Mouse (Mus musculus) left cerebral cortex, postnatal 10 days (tissue): ENCODE data around the gene Zfp746. TPM values are rescaled to one million over a fixed set of nuclear protein-coding genes. Genes with fewer than 3 reads are reported as not detected.
"Not testable (repeated sequence)": the region's sequence is repeated elsewhere in the genome, so short reads cannot be mapped to it uniquely, and the experiment has no call there.

ENCODE experiments used
- DNase-seq, 2 experiments: peaks; one replicate each; pipeline ENCODE4 v3.0.0; 2021 to 2022; ENCODE audit warnings: low spot score in 2 of 2, mixed read lengths in 1 of 2; ENCODE audit errors: extremely low spot score in 1 of 2
- intact Hi-C: fragments of 180-260 bp; cut with DNase I; formaldehyde crosslinking; loops from one replicate; pipeline ENCODE4 v1.15.1; 2025
- total RNA-seq, 2 experiments: library from RNA; stranded (reverse); gene quantifications; 2 replicates each; pipeline ENCODE4 v1.2.3; 2021

Gene Zfp746
- total RNA-seq: 10 to 100 TPM; 28.7 to 29.6 TPM

DNA sequence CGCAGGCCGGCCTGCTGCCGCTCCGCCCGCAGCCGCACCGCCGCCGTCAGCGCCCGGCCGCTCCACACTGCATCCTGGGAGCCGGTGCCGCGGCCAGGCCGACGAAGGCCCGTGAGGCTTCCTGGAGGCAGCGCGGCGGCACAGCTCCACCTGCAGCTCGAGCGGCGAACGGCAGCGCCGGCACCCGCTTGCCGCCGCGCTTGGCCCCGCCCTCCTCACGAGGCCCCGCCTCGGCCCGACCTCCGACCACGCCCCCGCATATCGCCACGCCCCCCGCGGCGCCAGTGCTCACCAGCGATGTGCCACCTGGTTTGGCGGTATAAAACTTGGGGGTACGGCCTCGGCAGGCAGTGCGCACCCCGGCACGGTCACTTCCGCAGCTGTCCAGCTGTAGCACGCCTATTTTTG, at the start of gene Zfp746:
Gene Zfp746 (minus strand): TSS at position 123 of the 408 bp plus-strand sequence.
- intact Hi-C loops: no loop called here
- DNase-seq: peak; percentile 85 to 93

DNA sequence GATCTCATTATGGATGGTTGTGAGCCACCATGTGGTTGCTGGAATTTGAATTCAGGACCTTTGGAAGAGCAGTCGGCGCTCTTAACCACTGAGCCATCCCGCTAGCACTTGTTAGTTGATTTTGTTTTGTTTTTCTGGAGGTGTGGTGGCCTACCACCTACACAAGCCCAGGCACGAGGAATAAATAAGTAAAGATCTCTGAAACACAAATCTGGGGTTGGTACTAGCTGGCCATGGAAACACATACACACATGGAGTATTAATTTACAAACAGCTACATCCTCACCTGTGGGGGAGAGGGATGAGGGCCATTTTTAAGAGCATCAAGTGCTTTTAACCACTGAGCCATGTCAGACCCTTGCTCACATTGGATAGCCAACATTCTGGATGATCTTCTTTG, 34.7 kb upstream of the Zfp746 start:
- intact Hi-C loops, DNase-seq: not testable (repeated sequence)

DNA sequence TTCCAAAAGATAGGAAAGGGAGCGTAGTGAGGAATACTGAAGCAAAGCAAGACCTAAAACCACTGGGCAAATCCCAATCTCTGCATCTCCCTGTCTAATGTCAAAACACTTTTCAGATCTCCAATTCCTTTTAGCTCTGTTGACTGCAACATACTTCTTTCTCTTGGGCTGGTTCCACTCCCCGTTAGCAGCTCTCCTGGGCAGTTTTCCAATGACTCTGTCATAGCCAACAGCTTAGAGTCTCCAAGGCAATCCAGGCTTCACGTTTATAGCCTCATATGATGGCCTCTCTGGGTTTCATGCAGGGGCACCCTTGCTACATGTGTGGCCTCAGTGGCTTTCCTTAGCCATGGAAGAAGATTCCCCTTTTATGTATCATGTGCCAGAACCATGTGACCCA, 29.6 kb upstream of the Zfp746 start:
- DNase-seq: peak in 1 of 2 experiments; percentile 13
- intact Hi-C loops: no loop called here

DNA sequence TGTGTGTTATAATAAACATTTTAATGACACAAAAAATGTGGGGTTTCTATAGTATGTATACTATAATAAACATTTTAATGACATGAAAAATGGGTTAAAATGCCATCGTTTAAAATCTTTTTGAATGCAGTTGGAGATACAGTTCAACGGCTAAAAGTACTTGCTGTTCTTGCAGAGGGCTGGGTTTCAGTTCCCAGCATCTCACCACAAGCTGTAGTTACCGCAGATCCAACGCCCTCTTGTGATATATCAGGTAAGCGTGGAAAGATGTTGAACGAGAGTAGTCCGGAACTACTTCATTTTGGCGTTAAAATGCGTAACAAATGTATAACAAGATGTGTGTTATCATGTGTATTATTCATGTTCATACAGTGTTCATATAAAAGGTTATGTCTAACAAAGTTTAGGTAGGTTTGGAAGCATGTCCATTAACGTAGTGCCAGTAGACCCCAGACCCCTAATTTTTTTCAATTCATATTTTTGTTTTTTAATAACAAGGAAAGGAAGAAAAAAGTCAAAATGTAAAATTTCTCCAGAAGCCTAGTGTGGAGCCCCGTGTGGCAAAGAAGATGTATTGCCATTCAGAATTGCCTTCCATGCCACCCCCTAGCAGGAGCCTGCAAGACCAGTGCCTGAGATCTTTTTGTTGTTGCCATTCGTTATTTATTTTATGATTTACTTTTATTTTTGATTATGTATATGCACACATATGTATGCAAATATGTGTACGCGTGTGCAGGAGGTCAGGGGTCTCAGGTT, 743 bp upstream of the Zfp746 start:
- no peak for DNase-seq
- intact Hi-C loops: no loop called here

DNA sequence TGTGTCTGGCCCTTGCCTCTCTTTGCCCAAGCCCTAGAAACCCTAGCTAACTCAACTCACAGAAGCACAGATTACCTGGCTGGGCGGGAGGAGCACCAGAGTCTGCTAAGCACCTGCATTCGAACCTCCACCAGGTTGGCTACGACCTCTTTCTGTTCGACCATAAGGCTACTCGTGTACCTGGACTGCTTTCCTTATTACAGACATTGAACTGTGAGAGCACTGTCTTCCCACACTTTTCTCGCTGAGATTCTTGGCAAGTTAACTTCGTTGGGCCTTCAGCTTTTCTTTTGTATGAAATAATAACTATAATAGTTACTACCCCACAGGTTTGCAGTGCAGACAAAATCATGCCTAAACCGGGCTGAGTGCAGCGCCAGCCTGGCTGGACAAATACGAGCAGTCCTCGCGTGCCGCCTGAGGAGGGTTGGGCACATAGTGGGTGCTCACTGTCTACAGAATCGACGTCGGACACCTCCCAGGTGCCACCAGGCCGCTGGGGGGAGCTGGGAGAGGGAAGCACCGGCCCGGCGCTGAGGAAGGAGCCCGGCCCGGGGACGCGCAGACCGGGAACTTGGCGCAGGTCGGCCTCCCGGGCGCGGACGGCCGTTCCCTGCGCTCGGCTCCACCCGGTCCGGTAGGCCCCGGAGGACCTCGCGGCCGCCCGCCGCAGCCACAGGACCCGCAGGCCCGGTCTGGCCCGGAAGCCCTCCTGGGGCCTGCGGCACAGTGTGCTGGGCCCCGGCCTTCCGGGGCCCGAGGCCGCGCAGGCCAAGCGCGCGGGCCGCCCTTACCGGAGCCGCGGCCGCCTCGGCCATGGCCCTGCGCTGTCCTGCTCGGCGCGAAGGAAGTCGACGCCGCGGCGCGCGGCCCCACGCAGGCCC, 630 bp downstream of the Zfp746 start:
- intact Hi-C loops: no loop called here
- peak; percentile 51 to 82 for DNase-seq

DNA sequence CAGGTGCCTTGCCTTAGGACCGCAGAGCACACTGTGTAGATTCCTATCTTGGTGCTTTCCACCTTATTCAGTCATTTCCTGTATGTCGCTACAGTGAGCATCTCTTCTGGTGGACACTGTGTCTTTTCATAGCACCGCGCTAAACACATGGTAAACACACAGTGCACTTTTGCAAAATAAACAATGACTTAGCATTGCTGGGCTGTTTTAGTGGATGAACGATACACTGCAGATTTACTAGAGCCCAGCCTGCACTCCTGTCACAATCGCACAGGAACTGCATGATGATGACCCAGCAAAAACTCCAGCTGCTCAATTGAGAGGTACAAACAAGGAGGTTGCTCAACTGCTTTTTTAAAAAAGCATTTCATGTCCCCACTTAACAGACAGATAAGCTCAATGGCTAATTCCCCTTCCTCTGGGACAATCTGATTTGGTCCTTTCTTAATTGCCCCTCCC, 2.6 kb downstream of the Zfp746 start:
- no peak for DNase-seq
- intact Hi-C loops: loop anchor here (5.0 kb wide), 1 partner anchor 46 kb away; no protein-coding TSS in a partner anchor

DNA sequence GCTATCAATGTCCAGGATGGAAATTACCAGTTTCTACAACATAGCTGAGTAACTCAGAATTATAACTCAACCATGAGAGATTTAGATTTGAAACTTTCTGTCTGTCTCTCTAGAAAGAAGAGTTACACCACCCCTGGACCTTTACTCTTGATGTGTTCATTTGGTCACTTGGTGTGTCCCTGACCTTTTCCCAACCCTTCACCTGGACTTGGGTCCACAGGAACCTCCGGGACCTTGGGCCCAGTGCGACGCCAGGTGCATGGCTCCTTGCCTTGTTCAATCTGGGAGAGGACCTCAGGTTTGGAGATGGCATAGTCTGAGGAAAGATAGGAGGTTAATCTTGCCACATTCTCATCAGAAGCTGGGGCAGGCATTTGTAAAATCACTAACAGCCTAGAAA, 4.4 kb downstream of the Zfp746 start:
- DNase-seq: no peak
- intact Hi-C loops: loop anchor here (5.0 kb wide), 1 partner anchor 45 kb away; no protein-coding TSS in a partner anchor

DNA sequence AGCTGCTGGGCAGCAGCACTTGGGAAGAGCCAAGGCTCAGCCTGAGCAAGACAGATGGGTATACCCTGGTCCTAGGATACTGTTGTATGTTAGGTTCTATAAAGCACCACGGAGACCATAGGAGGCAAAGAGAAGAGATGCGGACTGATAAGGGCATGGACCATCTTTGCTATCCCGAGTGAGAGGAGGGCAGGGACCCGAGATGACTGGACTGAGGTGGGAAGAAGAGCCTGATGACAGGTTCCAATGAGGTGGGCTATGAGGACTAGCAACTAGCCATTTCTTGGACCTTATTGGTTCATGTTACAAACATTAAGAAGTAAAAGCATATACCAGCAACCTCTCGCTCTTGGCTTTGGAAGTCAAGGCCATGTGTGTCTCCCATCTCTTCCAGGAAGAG, 5.4 kb downstream of the Zfp746 start:
- intact Hi-C loops: loop anchor here (5.0 kb wide), 1 partner anchor 44 kb away; no protein-coding TSS in a partner anchor
- DNase-seq: no peak

DNA sequence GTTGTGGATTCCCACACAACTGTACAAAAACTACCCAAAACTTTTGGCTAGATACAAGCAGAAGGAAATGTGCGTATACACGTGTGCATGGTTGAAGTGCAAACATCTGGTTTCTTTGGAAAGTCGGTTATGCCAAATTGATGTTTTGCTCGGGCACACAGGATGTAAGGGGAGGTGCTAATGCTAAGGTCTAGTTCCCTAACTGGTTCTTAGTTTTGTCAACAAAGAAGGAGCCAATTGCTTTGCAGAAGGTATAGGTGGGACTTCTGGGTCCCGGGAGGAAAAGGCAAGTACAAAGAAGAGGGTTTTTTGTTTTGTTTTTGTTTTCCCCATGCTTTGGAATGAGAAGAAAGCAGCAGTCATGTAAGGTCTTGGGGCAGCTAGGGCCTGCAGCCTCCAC, 13.1 kb downstream of the Zfp746 start:
- intact Hi-C loops: no loop called here
- DNase-seq: no peak

DNA sequence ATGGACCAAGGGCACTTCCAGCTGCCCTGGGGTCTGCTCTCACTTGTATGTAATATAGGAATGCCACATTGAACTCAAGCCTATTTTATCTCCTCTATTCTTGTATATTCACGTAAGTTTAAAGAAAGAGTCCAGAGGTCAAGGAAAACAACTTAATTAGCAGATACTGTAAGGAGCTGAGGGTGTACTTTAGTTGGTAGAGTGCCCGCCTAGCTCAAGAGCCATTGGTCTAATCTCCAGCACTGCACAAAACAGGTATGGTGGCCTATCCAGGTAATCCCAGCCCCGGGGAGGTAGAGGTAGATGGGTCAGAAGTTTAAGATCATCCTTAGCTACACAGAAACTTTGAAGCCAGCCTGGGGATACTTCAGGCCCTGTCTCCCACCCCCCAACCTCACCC, 18.9 kb downstream of the Zfp746 start:
- intact Hi-C loops: no loop called here
- no peak for DNase-seq

DNA sequence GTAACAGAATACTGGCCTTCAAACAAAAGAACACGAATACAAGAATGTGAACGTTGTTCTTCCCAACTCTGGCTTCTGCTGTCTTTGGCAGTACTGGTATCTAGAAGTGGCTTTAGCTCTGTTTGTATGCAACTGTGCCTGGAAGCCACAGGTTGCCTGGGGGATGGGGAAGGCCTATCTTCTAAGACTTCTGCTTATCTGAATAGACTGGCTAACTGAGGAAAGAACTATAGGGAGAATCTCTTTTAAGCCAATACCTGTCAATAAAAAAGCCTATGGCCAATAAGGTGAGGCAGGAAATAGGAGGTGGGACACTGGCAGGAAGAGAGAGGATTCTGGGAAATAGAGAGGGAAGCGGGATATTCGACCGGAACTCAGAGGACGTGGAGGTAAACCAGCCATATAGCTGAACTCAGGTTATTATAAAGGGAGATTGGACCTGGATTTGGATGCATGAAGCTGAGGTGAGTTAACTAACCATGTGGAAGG, 20.8 kb downstream of the Zfp746 start:
- intact Hi-C loops: no loop called here
- DNase-seq: no peak

DNA sequence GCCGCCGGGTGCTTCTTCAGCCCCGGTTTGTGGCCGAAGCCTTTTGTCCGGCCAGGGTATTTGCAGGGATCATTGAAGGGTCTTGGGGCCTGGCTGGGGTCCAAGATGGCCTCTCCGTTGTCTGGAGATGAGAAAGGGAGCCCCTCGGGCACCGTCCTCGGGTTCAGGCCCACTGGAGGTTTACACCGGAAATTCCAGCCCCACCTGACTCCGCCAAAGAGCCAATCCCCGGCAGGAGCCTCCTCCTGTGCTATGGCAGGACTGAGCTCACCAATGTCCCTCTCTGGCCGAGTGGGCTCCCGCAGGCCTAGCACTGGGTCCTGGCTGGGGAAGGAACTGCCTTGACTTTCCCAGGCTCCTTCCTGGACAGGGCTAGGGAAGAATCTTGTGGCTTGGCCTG, 21.9 kb downstream of the Zfp746 start:
- intact Hi-C loops: no loop called here
- no peak for DNase-seq

DNA sequence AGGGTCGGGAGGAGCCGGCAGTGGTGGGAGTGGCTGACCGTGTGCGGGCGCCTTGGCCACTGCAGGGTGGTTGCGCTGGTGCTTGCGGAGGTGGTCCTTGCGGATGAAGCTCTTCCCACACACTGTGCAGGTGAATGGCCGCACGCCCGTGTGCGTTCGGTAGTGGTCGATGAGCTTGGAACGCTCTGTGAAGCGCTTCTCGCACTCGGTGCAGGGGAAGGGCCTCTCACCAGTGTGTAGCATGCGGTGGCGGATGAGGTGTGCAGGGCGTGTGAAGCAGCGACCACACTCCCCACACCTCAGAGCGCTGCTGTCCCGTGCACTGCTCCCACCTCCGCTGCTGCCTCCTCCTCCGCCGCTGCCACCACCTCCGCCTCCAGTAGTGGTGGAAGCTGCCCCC, 22.5 kb downstream of the Zfp746 start:
- intact Hi-C loops: no loop called here
- DNase-seq: no peak

DNA sequence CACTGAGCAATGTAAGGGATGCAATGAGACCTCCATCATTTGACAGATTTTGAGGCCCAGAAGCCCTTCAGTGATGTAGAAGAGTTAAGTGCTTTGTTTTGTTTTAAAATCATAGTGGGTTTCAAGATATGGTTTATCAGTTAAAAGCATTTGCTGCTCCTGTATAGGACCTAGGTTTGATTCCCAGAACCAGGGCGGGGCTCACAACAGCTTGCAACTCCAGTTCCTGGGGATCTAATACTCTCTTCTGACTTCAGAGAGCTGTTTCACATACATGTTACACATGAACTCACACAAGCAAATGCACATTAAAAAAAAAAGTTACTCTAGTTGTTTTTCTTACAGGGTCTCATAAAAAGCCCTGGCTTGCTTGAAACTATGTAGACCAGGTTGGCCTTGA, 25.5 kb downstream of the Zfp746 start:
- intact Hi-C loops: no loop called here
- no peak for DNase-seq

DNA sequence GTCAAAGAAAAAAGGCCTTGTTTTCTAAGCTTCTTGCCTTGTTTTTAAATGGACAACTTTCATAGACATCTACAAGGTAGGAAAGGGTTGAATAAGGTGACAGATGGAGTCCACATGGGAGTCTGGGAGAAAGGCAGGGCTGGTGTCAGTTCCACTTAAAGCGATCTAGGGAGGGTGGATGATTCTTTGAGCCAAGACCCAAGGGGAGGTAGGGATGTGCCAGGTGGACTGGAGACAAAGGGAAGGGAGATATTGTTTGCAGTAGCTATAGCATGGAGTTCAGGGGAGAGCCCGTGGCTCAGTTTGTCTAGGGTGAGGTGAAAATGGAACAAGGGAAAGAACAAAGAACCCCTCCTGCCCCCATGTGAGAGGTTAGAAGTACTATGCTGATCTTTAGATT, 26.0 kb downstream of the Zfp746 start:
- intact Hi-C loops: no loop called here
- DNase-seq: no peak

DNA sequence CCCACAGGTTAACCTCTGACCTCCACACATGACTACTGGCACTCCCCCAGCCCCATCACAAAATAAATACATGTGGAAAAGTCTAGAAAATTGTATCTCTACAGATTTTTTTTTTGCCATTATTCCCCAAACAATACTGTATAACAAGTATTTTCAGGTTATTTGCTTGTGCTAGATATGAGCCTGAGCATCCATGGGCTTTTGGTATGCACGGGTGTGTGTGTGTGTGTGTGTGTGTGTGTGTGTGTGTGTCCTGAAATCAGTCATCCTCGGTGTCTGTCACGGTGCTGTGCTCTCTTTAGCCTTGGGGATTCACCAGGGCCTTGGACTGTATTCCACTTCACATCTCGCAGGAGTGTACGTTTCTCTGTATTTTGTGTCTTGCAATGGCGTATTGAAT, 34.3 kb downstream of the Zfp746 start:
- intact Hi-C loops: no loop called here
- no peak for DNase-seq

DNA sequence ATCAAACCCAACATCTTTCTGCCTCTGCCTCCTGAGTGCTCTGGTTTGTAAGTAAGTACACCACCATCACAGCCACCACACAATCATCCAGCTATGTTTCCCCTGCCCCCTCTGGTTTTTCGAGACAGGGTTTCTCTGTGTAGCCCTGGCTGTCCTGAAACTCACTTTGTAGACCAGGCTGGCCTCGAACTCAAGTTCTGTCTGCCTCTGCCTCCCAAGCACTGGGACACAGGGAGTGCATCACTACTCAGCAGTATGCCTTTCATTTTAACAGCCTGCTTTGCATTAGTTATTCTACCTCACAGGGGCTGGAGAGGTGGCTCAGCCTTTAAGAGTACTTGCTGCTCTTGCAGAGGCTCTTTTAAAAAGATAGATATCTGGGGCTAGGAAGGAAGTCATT, 34.7 kb downstream of the Zfp746 start:
- intact Hi-C loops: no loop called here
- no peak for DNase-seq

DNA sequence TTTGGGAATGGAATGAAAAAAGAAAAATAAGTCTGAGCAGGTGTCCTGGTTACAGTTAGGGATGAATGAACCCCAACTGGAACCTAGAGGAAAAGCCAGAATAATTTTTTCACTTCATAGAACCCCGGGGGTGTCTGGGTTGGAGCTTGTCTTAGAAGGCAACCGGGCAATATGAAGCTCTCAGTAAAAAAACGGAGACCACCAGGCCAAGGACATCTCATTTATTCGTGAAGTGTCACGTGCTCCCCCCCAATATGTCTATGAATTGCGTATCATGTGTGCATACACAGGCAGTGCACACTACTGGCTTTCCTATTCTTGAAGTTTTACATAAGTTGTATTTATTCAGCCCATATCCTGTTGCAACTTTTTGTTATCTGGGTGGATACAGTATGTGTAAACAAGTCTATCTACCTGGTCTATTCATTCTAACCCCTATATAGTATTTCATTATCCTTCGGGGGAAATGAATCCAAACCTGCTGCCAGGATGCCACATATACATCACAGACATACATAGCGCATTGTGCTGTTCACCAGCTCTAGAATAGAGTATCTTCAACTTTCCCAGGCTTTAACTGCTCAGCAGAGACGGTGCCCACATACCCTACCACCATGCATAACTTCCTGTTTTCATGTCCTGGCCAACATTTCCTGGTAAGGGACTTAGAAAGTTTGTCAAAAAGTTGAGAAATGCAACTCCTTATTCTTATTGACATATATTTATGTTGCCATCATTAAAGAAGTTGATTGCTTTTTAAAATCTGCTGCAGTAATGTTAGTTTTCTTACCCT, 36.9 kb downstream of the Zfp746 start:
- no peak for DNase-seq
- intact Hi-C loops: no loop called here
